Mouse (Mus musculus): ENCODE data around the gene Npas3. TPM values are rescaled to one million over a fixed set of nuclear protein-coding genes. Genes with fewer than 3 reads are reported as not detected.
A peak's percentile ranks its signal among the peaks of the same experiment; 100 is the strongest.
"Not testable (repeated sequence)": the region's sequence is repeated elsewhere in the genome, so short reads cannot be mapped to it uniquely, and the experiment has no call there.

Npas3 gene
- polyA plus RNA-seq, 1 experiment from 2014 or later, result 0.49 TPM

GRCm38 (mm10) chr12:53251701-53252181 lies 3.3 kb downstream of the Npas3 start:
- peak overlapping the region; percentile 95 for H3K4me2 ChIP-seq (ENCODE audit: low read depth, low read length)
- ATAC-seq (replicated peaks; ENCODE audit: extremely low read depth, insufficient read depth, low FRiP score), result 0 out of 2 replicates have a peak, but pooled peaks have one; percentile 20
- H3K9ac ChIP-seq (ENCODE audit: low read length), result no peak overlapping the region
- no peaks in the 10 kb centered on the region for H3K9me3 ChIP-seq (replicated peaks; ENCODE audit: control insufficient read depth, low read length)
- H3K27ac ChIP-seq (ENCODE audit: low read length), result no peak overlapping the region
- peaks cover 24% of the 10 kb centered on the region for H3K4me1 ChIP-seq (ENCODE audit: control insufficient read depth, insufficient read depth, low read length)
- H3K36me3 ChIP-seq (ENCODE audit: control insufficient read depth, insufficient read depth), result no peaks in the 10 kb centered on the region
- under 1% methylated on average over 11 of the region's 11 CpGs for WGBS
- H3K27me3 ChIP-seq (ENCODE audit: control insufficient read depth, insufficient read depth, low read length), result peaks cover 48% of the 10 kb centered on the region
- peak overlapping the region; percentile 80 for H3K4me3 ChIP-seq (ENCODE audit: low read length)

- H3K9ac ChIP-seq (ENCODE audit: low read length), result peak overlapping the region; percentile 82
- no peaks in the 10 kb centered on the region for H3K9me3 ChIP-seq (replicated peaks; ENCODE audit: control insufficient read depth, low read length)
- no peaks in the 10 kb centered on the region for H3K36me3 ChIP-seq (ENCODE audit: control insufficient read depth, insufficient read depth)
- ATAC-seq (replicated peaks; ENCODE audit: extremely low read depth, insufficient read depth, low FRiP score), result peak; percentile 46; the same call in 1 of the 2 replicates
- peak overlapping the region; percentile 80 for H3K4me3 ChIP-seq (ENCODE audit: low read length)
- H3K27ac ChIP-seq (ENCODE audit: low read length), result no peak overlapping the region; the same call in 1 of the 2 replicates
- peaks cover 44% of the 10 kb centered on the region for H3K27me3 ChIP-seq (ENCODE audit: control insufficient read depth, insufficient read depth, low read length)
- WGBS, result 0% methylated on average over 19 of the region's 23 CpGs
- peaks cover 20% of the 10 kb centered on the region for H3K4me1 ChIP-seq (ENCODE audit: control insufficient read depth, insufficient read depth, low read length)
- peak overlapping the region; percentile 95 for H3K4me2 ChIP-seq (ENCODE audit: low read depth, low read length)
Measured at GRCm38 (mm10) chr12:53252213-53252571, 3.7 kb downstream of the Npas3 start.

- Histone ChIP-seq H3K4me1 (ENCODE audit: control insufficient read depth, insufficient read depth, low read length) (peaks cover 16% of the 10 kb centered on the region; the same call in 1 of the 2 replicates), H3K9ac (ENCODE audit: low read length) (peak overlapping the region; percentile 82), H3K9me3 (replicated peaks; ENCODE audit: control insufficient read depth, low read length) (no peaks in the 10 kb centered on the region), H3K27me3 (ENCODE audit: control insufficient read depth, insufficient read depth, low read length) (peaks cover 38% of the 10 kb centered on the region), H3K4me3 (ENCODE audit: low read length) (peak overlapping the region; percentile 80), H3K36me3 (ENCODE audit: control insufficient read depth, insufficient read depth) (no peaks in the 10 kb centered on the region), H3K4me2 (ENCODE audit: low read depth, low read length) (peak overlapping the region; percentile 95), H3K27ac (ENCODE audit: low read length) (peak overlapping the region; percentile 57)
- ATAC-seq (replicated peaks; ENCODE audit: extremely low read depth, insufficient read depth, low FRiP score), result peak; percentile 76
- WGBS, result under 1% methylated on average over 97 of the region's 115 CpGs
Measured at GRCm38 (mm10) chr12:53252572-53253422, 4.3 kb downstream of the Npas3 start.

- no peaks in the 10 kb centered on the region for H3K9me3 ChIP-seq (replicated peaks; ENCODE audit: control insufficient read depth, low read length)
- peak overlapping the region; percentile 82 for H3K9ac ChIP-seq (ENCODE audit: low read length)
- peaks cover 11% of the 10 kb centered on the region; the same call in 1 of the 2 replicates for H3K4me1 ChIP-seq (ENCODE audit: control insufficient read depth, insufficient read depth, low read length)
- H3K4me2 ChIP-seq (ENCODE audit: low read depth, low read length), result peak overlapping the region; percentile 95
- under 1% methylated on average over 21 of the region's 32 CpGs for WGBS
- peak overlapping the region; percentile 80 for H3K4me3 ChIP-seq (ENCODE audit: low read length)
- ATAC-seq (replicated peaks; ENCODE audit: extremely low read depth, insufficient read depth, low FRiP score), result peak; percentile 34; the same call in 1 of the 2 replicates
- peaks cover 31% of the 10 kb centered on the region for H3K27me3 ChIP-seq (ENCODE audit: control insufficient read depth, insufficient read depth, low read length)
- H3K36me3 ChIP-seq (ENCODE audit: control insufficient read depth, insufficient read depth), result no peaks in the 10 kb centered on the region
- H3K27ac ChIP-seq (ENCODE audit: low read length), result 0 out of 2 replicates have a peak overlapping the region, but pooled peaks have one; percentile 19
Measured at GRCm38 (mm10) chr12:53253461-53254159, 5.1 kb downstream of the Npas3 start.

GRCm38 (mm10) chr12:53254160-53254480 lies 5.6 kb downstream of the Npas3 start:
- no peak for ATAC-seq (replicated peaks; ENCODE audit: extremely low read depth, insufficient read depth, low FRiP score)
- Histone ChIP-seq H3K9me3 (replicated peaks; ENCODE audit: control insufficient read depth, low read length) (no peaks in the 10 kb centered on the region), H3K27me3 (ENCODE audit: control insufficient read depth, insufficient read depth, low read length) (peaks cover 27% of the 10 kb centered on the region), H3K4me1 (ENCODE audit: control insufficient read depth, insufficient read depth, low read length) (peaks cover 8% of the 10 kb centered on the region; the same call in 1 of the 2 replicates), H3K9ac (ENCODE audit: low read length) (no peak overlapping the region), H3K36me3 (ENCODE audit: control insufficient read depth, insufficient read depth) (no peaks in the 10 kb centered on the region), H3K27ac (ENCODE audit: low read length) (no peak overlapping the region), H3K4me2 (ENCODE audit: low read depth, low read length) (peak overlapping the region; percentile 95), H3K4me3 (ENCODE audit: low read length) (peak overlapping the region; percentile 80)
- 20% methylated on average over 6 of the region's 6 CpGs for WGBS

GRCm38 (mm10) chr12:53274502-53274901 lies 26.0 kb downstream of the Npas3 start:
- H3K36me3 ChIP-seq (ENCODE audit: control insufficient read depth, insufficient read depth); H3K9ac ChIP-seq (ENCODE audit: low read length); H3K4me1 ChIP-seq (ENCODE audit: control insufficient read depth, insufficient read depth, low read length); H3K27me3 ChIP-seq (ENCODE audit: control insufficient read depth, insufficient read depth, low read length); H3K27ac ChIP-seq (ENCODE audit: low read length); H3K4me2 ChIP-seq (ENCODE audit: low read depth, low read length); ATAC-seq (replicated peaks; ENCODE audit: extremely low read depth, insufficient read depth, low FRiP score); H3K4me3 ChIP-seq (ENCODE audit: low read length); H3K9me3 ChIP-seq (replicated peaks; ENCODE audit: control insufficient read depth, low read length): not testable (repeated sequence)

- WGBS, result 63% methylated on average over 6 of the region's 6 CpGs
Measured at GRCm38 (mm10) chr12:53277393-53277792, 28.9 kb downstream of the Npas3 start.

GRCm38 (mm10) chr12:53290341-53290740 lies 41.9 kb downstream of the Npas3 start:
- no peak overlapping the region for H3K4me3 ChIP-seq (ENCODE audit: low read length)
- no peaks in the 10 kb centered on the region for H3K9me3 ChIP-seq (replicated peaks; ENCODE audit: control insufficient read depth, low read length)
- WGBS, result 84% methylated on average over 4 of the region's 4 CpGs
- no peak overlapping the region for H3K4me2 ChIP-seq (ENCODE audit: low read depth, low read length)
- no peak for ATAC-seq (replicated peaks; ENCODE audit: extremely low read depth, insufficient read depth, low FRiP score)
- H3K27me3 ChIP-seq (ENCODE audit: control insufficient read depth, insufficient read depth, low read length), result no peaks in the 10 kb centered on the region
- no peak overlapping the region for H3K9ac ChIP-seq (ENCODE audit: low read length)
- H3K36me3 ChIP-seq (ENCODE audit: control insufficient read depth, insufficient read depth), result no peaks in the 10 kb centered on the region
- H3K4me1 ChIP-seq (ENCODE audit: control insufficient read depth, insufficient read depth, low read length), result no peaks in the 10 kb centered on the region; the same call in 1 of the 2 replicates
- H3K27ac ChIP-seq (ENCODE audit: low read length), result no peak overlapping the region

More at GRCm38 (mm10) chr12:53277393-53277792, 28.9 kb downstream of the Npas3 start:
- Histone ChIP-seq H3K4me2 (ENCODE audit: low read depth, low read length) (no peak overlapping the region), H3K9ac (ENCODE audit: low read length) (no peak overlapping the region), H3K27me3 (ENCODE audit: control insufficient read depth, insufficient read depth, low read length) (no peaks in the 10 kb centered on the region), H3K27ac (ENCODE audit: low read length) (no peak overlapping the region), H3K4me1 (ENCODE audit: control insufficient read depth, insufficient read depth, low read length) (no peaks in the 10 kb centered on the region), H3K9me3 (replicated peaks; ENCODE audit: control insufficient read depth, low read length) (no peaks in the 10 kb centered on the region), H3K4me3 (ENCODE audit: low read length) (no peak overlapping the region), H3K36me3 (ENCODE audit: control insufficient read depth, insufficient read depth) (no peaks in the 10 kb centered on the region)
- no peak for ATAC-seq (replicated peaks; ENCODE audit: extremely low read depth, insufficient read depth, low FRiP score)

GRCm38 (mm10) chr12:53290846-53291245 lies 42.4 kb downstream of the Npas3 start:
- Histone ChIP-seq H3K36me3 (ENCODE audit: control insufficient read depth, insufficient read depth) (no peaks in the 10 kb centered on the region), H3K4me2 (ENCODE audit: low read depth, low read length) (no peak overlapping the region), H3K27me3 (ENCODE audit: control insufficient read depth, insufficient read depth, low read length) (no peaks in the 10 kb centered on the region), H3K4me3 (ENCODE audit: low read length) (no peak overlapping the region), H3K9ac (ENCODE audit: low read length) (no peak overlapping the region), H3K4me1 (ENCODE audit: control insufficient read depth, insufficient read depth, low read length) (no peaks in the 10 kb centered on the region; the same call in 1 of the 2 replicates), H3K9me3 (replicated peaks; ENCODE audit: control insufficient read depth, low read length) (no peaks in the 10 kb centered on the region), H3K27ac (ENCODE audit: low read length) (no peak overlapping the region)
- ATAC-seq (replicated peaks; ENCODE audit: extremely low read depth, insufficient read depth, low FRiP score), result no peak
- 87% methylated on average over 10 of the region's 10 CpGs for WGBS
